Mouse (Mus musculus) spleen, adult 10 weeks (tissue): ENCODE results near the gene Sly. TPM values are rescaled to one million over a fixed set of nuclear protein-coding genes. Genes with fewer than 3 reads are reported as not detected.

Experiments used
- polyA plus RNA-seq: library from polyadenylated mRNA; stranded (reverse); fragments of 350-450 nt; fragmentation: Illumina TruSeq; extraction: RNeasy Lipid Tissue Mini Kit (QIAGEN cat#74804); gene quantifications from one replicate; pipeline ENCODE4 v1.2.3, GENCODE M21; 2015; ENCODE audit warnings: low replicate concordance; ENCODE audit not compliant: insufficient read depth

The Sly gene
- not detected for polyA plus RNA-seq

DNA sequence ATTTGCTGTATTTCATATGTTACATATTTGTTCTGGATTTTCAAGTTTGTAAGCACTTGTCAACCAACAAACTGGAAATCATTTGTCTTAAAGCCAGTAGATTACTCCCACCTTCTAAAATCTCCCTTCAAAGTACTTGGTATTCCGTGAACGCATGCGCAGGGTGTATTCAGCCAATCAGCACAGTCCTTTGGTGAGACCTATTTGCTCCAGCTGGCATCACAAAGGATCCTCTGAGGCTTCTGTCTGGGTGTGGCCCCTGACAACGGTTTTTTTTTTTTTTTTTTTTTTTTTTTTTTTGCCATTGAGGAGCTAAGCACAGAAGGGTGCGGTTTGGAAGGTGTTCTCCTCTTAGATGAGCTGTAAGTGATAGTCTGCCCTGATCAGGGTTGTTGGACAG is at the start of gene Sly:
Gene Sly (plus strand): TSS at position 301 of the 400 bp plus-strand sequence.

